Mouse (Mus musculus): ENCODE results near the gene Astn1.

Astn1 gene

DNA sequence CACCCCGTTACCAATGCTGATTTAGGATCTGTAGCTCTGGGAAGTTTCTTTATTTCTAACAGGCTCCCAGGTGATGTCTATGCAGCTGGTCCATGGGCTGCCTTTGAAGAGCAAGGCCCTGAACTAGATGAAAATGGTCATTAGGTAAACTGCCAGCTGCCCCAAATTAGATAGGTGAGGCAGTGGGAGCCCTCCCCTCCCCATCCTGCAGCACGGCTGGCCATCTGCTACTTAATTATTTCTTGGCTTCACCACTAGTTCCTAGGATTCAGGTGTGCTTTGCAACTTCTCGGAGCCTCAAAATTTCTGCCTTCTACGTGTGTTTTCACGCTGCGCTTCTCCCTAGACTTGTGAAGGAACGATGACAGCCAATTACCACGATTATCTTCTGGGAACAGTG, 59.4 kb downstream of the Astn1 start:
- DNase-seq, result peak; percentile 58 to 66

DNA sequence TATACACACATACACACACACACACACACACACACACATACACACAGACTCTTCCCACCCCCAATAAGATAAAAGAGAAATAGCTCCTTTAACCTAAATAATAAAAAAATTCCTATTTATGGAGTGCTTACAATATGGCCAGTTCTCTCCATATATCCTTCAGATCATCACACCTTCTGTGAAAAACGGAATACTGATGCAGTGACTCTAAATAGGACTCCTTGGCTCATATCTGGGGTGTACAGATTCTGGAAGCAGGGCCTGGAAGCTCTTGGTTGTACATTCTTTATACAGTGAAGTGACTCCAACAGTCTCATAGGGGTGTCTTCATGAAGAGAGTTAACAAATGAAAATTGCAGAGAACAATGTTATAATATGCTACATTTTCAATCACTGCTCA, 60.7 kb downstream of the Astn1 start:
- DNase-seq, result no peak

DNA sequence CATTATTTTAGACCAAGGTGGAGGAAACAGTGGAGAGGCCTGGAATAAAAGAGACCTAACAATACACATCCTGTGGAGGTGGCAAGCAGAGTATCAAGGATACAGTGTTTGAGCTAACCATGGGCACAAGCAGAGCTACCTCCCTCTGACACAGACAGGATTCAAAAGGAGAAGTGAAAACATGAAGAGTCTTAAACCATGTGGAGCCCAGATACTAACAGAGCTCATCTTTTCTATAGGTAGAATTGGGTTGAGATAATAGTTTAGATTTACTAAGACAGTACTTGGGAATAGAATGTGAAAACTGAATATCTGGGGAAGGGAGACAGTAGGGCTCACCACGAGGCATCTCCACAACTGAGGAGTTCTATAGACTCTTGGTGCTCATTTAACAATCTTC, 84.0 kb downstream of the Astn1 start:
- DNase-seq, result no peak

- DNase-seq, result no peak
Observed at GRCm38 (mm10) chr1:158447956-158448355, 85.9 kb downstream of the Astn1 start.

GRCm38 (mm10) chr1:158452675-158453074, 90.6 kb downstream of the Astn1 start:
- DNase-seq, result no peak

- no peak for DNase-seq
Observed at GRCm38 (mm10) chr1:158453587-158453986, 91.5 kb downstream of the Astn1 start.

- no peak for DNase-seq
Observed at GRCm38 (mm10) chr1:158463975-158464374, 101.9 kb downstream of the Astn1 start.

- DNase-seq, result peak; percentile 47 to 51
Observed at GRCm38 (mm10) chr1:158465286-158465685, 103.2 kb downstream of the Astn1 start.

- DNase-seq, result no peak
Observed at GRCm38 (mm10) chr1:158477841-158478240, 115.8 kb downstream of the Astn1 start.

GRCm38 (mm10) chr1:158480285-158480684, 118.2 kb downstream of the Astn1 start:
- DNase-seq, result no peak

DNA sequence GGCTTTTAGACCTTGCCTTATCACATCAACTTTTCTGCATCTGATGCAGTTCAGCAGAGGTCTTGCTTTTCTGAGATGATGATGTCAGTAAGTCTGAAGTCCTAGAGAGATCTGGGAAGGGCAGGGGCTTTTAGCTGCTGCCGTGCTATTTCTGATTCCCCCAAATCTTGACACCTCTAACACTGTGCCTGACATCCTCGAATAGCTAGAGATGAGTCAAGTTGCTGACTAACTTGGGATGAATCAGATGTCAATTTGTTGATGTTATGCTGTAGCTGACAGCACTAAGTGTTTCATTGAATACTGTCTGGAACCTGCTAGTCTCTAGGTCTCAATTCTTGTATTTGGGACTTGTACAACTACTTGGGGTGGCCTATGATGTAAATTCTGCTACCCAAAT, 121.7 kb downstream of the Astn1 start:
- no peak for DNase-seq

GRCm38 (mm10) chr1:158489521-158490021, 127.5 kb downstream of the Astn1 start:
- DNase-seq, result peak in 1 of 2 experiments; percentile 32

GRCm38 (mm10) chr1:158490175-158490574, 128.1 kb downstream of the Astn1 start:
- peak in 1 of 2 experiments; percentile 26 for DNase-seq

DNA sequence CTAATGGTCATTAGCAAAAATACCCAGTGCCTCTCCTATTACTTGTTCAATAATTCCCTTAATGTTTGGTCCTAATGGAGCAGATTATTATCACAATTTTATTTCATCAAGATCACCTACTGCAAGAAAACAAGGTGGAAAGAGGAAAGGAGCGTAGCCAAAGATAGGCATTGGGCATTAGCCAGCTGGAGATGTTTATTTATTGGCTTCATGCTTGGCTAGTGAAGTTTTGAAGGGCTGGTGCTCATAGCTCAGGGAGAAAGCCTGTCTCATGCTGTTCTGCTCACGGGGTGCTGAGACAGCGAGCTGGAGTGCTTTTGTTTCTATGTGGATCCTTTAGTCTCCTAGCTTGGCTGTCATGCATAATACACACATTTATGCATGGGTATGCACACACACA, 131.2 kb downstream of the Astn1 start:
- peak; percentile 36 to 47 for DNase-seq

DNA sequence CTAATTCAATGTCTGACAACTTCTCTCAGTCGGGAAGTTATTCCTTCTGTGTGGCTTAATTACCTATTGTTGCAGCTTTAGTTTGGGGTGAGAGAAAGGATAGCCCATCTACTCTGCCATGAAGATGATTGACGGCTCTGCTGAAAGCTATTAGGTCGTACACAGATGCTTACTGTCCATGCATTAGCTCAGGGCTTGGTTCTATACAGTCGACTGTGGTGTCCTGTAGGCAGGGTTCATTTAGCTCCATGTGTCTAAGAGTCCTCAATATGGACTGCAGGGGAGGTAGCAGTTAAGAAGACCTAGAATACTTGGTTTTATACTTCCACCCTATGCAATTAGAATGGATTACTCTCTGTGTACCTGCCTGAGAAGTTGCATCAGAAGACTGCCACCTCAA, 138.1 kb downstream of the Astn1 start:
- no peak for DNase-seq

- no peak for DNase-seq
Observed at GRCm38 (mm10) chr1:158501019-158501418, 138.9 kb downstream of the Astn1 start.

DNA sequence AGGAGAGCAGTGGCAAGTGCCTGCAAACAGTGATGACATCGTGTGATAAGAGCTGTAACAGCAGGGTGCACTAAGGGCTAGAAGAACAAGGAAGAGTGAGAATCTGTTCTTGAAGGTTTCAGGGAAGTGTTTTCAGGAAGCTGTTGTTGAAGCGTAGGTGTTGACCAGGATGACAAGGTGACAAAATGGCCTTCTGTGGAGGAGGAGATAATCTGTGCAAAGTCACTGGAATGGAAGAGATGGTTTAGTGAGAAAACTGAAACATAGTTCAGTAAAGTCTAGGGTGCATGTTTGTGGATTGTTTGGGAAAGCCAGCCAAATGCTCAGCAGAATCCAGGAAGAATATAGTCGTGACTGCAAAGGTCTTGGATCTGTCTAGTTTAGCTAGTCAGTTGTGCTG, 145.5 kb downstream of the Astn1 start:
- DNase-seq, result no peak

DNA sequence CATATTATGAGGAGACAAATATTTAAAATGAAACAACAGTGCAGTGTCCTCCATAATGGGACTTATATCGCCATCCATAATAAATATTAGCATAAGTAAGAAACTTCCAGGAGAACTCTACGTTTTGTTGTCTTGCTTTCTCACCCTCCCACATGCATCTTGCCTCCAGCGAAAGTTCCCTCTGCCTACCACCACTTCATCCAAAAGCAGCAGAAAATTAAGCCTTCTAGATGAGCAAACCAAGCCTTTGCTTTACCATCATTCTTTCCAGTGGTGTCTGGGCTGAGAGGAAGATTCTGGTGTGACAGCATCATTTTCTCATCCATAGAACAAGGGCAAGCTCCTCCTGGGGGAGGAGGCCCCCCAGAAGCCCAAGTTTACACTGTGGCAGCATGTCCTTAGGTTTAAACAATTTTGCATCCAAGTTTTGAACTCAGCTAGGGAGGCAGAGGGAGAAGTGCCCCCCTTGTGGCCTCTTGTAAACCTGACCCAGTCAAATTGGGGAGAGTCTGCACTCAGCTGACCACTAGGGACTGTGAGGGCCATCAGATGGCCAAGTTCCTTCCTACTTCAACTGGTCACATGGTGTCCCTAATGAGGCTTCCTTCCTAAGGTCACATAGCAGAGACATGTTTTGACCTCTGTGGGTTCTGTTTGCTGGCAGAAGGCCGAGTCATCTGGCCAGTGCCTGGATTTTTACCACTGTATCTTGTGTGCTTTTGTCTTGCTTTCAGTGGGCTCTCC, 147.2 kb downstream of the Astn1 start:
- peak in 1 of 2 experiments; percentile 27 for DNase-seq

GRCm38 (mm10) chr1:158510478-158511207, 148.6 kb downstream of the Astn1 start:
- DNase-seq, result peak; percentile 88 to 90

GRCm38 (mm10) chr1:158512089-158512488, 150.0 kb downstream of the Astn1 start:
- peak in 1 of 2 experiments; percentile 45 for DNase-seq

DNA sequence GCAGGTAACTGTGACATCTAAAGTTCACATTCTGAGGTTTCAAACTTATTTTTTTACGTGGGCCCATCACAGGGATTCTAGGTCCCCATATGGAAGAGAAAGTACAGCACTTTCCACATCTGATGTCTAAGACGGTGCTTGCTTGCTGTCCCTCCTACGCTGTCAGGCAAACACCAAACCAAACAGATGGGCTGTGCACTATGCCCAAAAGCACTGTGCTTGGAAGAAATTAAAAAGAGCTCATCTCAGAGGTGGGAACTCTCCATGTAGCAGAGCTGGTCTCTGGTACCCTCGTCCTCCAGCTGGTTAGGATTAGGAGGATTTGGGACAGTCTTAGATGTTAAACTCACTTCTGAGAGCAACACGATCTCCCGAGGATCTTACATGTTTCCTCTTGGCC, 150.6 kb downstream of the Astn1 start:
- DNase-seq, result peak in 1 of 2 experiments; percentile 22

- DNase-seq, result peak in 1 of 2 experiments; percentile 18
Observed at GRCm38 (mm10) chr1:158513572-158513971, 151.5 kb downstream of the Astn1 start.

DNA sequence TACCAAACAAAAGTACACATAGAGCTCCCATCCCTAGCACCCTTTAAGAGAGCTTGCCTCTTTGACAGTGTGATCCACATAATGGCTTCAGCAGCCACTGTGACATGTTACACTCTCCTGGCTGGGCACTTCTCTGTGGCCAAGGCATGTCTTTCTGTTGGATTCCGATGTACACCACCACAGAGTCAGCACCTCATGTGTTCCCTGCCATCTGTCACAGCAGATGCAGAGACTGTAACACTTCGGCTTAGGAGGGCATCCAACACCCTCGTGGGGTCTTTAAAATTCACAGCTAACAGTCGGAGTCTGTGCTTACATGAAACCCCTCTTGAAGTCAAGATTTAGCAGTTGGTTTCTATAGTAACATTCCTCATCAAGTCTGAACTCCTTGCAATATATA, 154.5 kb downstream of the Astn1 start:
- peak; percentile 49 to 63 for DNase-seq

DNA sequence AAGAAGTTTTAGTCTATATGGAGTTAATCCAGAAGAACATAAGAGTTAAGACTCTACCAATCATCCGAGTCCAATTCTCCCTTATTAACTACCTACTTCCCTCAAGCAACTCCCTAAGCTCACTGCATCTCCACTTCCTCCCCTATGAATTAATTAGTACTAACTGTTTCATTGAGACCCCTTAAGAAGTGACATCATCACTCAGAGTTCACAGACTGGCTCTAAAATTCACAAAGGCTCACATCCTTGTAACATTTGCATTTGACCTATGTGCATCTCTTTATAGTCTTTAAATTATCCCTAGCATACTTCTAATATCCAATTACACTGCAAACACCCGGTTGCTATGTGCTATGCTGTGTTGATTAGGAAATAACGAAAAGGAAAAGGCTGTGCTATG, 174.1 kb downstream of the Astn1 start:
- no peak for DNase-seq

All from cerebellum, postnatal 25 days (tissue).